In the genomic region with DNA sequence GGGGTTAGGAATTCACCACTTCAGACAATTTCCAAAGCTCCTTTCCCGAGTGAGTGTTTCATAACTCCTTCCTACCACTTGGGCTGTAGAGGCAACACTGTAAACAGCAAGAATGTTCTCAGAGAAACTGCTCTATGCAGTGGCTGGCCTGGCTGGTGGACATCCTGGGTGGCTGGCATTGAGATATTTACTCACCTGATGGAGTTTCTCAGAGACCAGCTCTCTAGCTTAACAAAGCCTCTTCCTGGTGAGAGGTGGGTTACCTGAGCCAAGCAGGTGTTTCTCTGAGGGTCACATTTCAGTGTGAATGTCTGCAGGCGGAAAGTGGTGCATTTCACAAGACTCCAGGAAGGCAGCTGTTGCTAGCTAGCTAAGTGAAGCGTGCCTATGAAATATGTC, we compare ENCODE assay signal across 8 mouse cellular contexts.
DNase-seq lines count a peak whose midpoint lies in the region; ATAC-seq and TF ChIP-seq lines count a peak whose summit lies in the region.

No protein-coding gene starts in this region.

- H3K9me3 ChIP-seq in kidney, embryonic 16.5 days (ENCODE audit: low read length), result no peaks in the 10 kb centered on the region
- H3K9me3 ChIP-seq in embryonic facial prominence, embryonic 12.5 days, result no peaks in the 10 kb centered on the region
- H3K9me3 ChIP-seq in intestine, embryonic 15.5 days, result no peaks in the 10 kb centered on the region
- H3K9me3 ChIP-seq in neural tube, embryonic 12.5 days, result no peaks in the 10 kb centered on the region

- 56% methylated on average over 3 of the region's 3 CpGs for WGBS in kidney, embryonic 16.5 days
- 65% methylated on average over 3 of the region's 3 CpGs for WGBS in kidney, adult 2 months
- WGBS in embryonic facial prominence, embryonic 12.5 days, result 52% methylated on average over 3 of the region's 3 CpGs
- WGBS in intestine, embryonic 15.5 days, result 60% methylated on average over 3 of the region's 3 CpGs
- WGBS in neural tube, embryonic 12.5 days, result 65% methylated on average over 3 of the region's 3 CpGs

- H3K27ac ChIP-seq in kidney, embryonic 16.5 days (ENCODE audit: low read length), result peak overlapping the region; percentile 52; the same call in 1 of the 2 replicates
- H3K27ac ChIP-seq in kidney, adult 2 months (ENCODE audit: insufficient read depth, low read depth, low read length), result no peak overlapping the region
- H3K27ac ChIP-seq in embryonic facial prominence, embryonic 12.5 days, result no peak overlapping the region
- no peak overlapping the region for H3K27ac ChIP-seq in intestine, embryonic 15.5 days
- H3K27ac ChIP-seq in neural tube, embryonic 12.5 days, result no peak overlapping the region

- H3K36me3 ChIP-seq in kidney, embryonic 16.5 days (ENCODE audit: insufficient read depth, low read length), result no peaks in the 10 kb centered on the region
- no peaks in the 10 kb centered on the region for H3K36me3 ChIP-seq in kidney, adult 2 months (ENCODE audit: control insufficient read depth, insufficient read depth, low read length)
- H3K36me3 ChIP-seq in embryonic facial prominence, embryonic 12.5 days, result no peaks in the 10 kb centered on the region
- no peaks in the 10 kb centered on the region for H3K36me3 ChIP-seq in intestine, embryonic 15.5 days
- no peaks in the 10 kb centered on the region for H3K36me3 ChIP-seq in neural tube, embryonic 12.5 days

- no peak for DNase-seq in kidney, adult 2 months
- no peak for DNase-seq in right cerebral cortex, postnatal 14 days
- no peak for DNase-seq in left cerebral cortex, postnatal 10 days (ENCODE audit: extremely low spot score in 1 of 2, low spot score in 2 of 2)

- H3K9ac ChIP-seq in kidney, embryonic 16.5 days (replicated peaks; ENCODE audit: low read length), result no peak overlapping the region
- H3K9ac ChIP-seq in embryonic facial prominence, embryonic 12.5 days, result no peak overlapping the region
- no peak overlapping the region for H3K9ac ChIP-seq in intestine, embryonic 15.5 days
- peak overlapping the region; percentile 65; the same call in 1 of the 2 replicates for H3K9ac ChIP-seq in neural tube, embryonic 12.5 days

- no peaks in the 10 kb centered on the region for H3K27me3 ChIP-seq in kidney, embryonic 16.5 days (ENCODE audit: insufficient read depth, low read length)
- no peaks in the 10 kb centered on the region for H3K27me3 ChIP-seq in kidney, adult 2 months (replicated peaks; ENCODE audit: control insufficient read depth, insufficient read depth, low read length)
- no peaks in the 10 kb centered on the region for H3K27me3 ChIP-seq in embryonic facial prominence, embryonic 12.5 days
- no peaks in the 10 kb centered on the region for H3K27me3 ChIP-seq in intestine, embryonic 15.5 days (replicated peaks)
- H3K27me3 ChIP-seq in neural tube, embryonic 12.5 days (replicated peaks), result no peaks in the 10 kb centered on the region

- no peak for ATAC-seq in kidney, embryonic 16.5 days (ENCODE audit: low FRiP score, low TSS enrichment)
- ATAC-seq in embryonic facial prominence, embryonic 12.5 days (ENCODE audit: insufficient number of reproducible peaks, insufficient read depth, low FRiP score, low TSS enrichment), result no peak
- ATAC-seq in intestine, embryonic 15.5 days, result no peak
- ATAC-seq in neural tube, embryonic 12.5 days (ENCODE audit: low FRiP score, low read depth), result no peak
- no peak for ATAC-seq in erythroid progenitor cell, adult 5-6 weeks (replicated peaks; ENCODE audit: low FRiP score, poor library complexity, severe bottlenecking)

- peaks cover 37% of the 10 kb centered on the region for H3K4me1 ChIP-seq in kidney, embryonic 16.5 days (ENCODE audit: insufficient read depth, low read length)
- no peaks in the 10 kb centered on the region; the same call in 1 of the 2 replicates for H3K4me1 ChIP-seq in kidney, adult 2 months (ENCODE audit: control insufficient read depth, insufficient read depth, low read length)
- peaks cover 31% of the 10 kb centered on the region for H3K4me1 ChIP-seq in embryonic facial prominence, embryonic 12.5 days
- peaks cover 23% of the 10 kb centered on the region for H3K4me1 ChIP-seq in intestine, embryonic 15.5 days (replicated peaks)
- H3K4me1 ChIP-seq in neural tube, embryonic 12.5 days, result peaks cover 44% of the 10 kb centered on the region

- TF ChIP-seq POLR2A in kidney, adult 2 months (IDR thresholded peaks at IDR 0.05; ENCODE audit: low read depth, low read length), result no peak

- H3K4me3 ChIP-seq in kidney, embryonic 16.5 days (ENCODE audit: low read length), result peak overlapping the region; percentile 5; the same call in 1 of the 2 replicates
- no peak overlapping the region for H3K4me3 ChIP-seq in kidney, adult 2 months (ENCODE audit: insufficient read depth, low read depth, low read length)
- no peak overlapping the region for H3K4me3 ChIP-seq in embryonic facial prominence, embryonic 12.5 days
- H3K4me3 ChIP-seq in intestine, embryonic 15.5 days (replicated peaks), result peak overlapping the region; percentile 0; the same call in 1 of the 2 replicates
- H3K4me3 ChIP-seq in neural tube, embryonic 12.5 days, result peak overlapping the region; percentile 43

- peak overlapping the region; percentile 20; the same call in 1 of the 2 replicates for H3K4me2 ChIP-seq in kidney, embryonic 16.5 days (replicated peaks; ENCODE audit: low read depth, low read length)
- peak overlapping the region; percentile 12; the same call in 1 of the 2 replicates for H3K4me2 ChIP-seq in embryonic facial prominence, embryonic 12.5 days (replicated peaks)
- H3K4me2 ChIP-seq in intestine, embryonic 15.5 days (replicated peaks), result peak overlapping the region; percentile 36
- peak overlapping the region; percentile 65 for H3K4me2 ChIP-seq in neural tube, embryonic 12.5 days (replicated peaks)

- no peak for TF ChIP-seq CTCF in kidney, adult 2 months (conservative IDR thresholded peaks at IDR 0.05; ENCODE audit: insufficient read depth, insufficient read length, low read depth, low read length)

- intact Hi-C loops in left cerebral cortex, postnatal 10 days (cut with DNase I), result no loop called here

Comparison
In these comparisons a context has a peak if more than half of its experiments do, and no peak if none do; other contexts are left out.
1. H3K4me3 ChIP-seq: peak in kidney, embryonic 16.5 days (single experiment), intestine, embryonic 15.5 days (single experiment) and neural tube, embryonic 12.5 days (single experiment); none in kidney, adult 2 months (single experiment) and embryonic facial prominence, embryonic 12.5 days (single experiment).
2. H3K4me2 ChIP-seq: peak in every context shown above with its lines; median percentile 65 in neural tube, embryonic 12.5 days; 36 in intestine, embryonic 15.5 days; 20 in kidney, embryonic 16.5 days; 12 in embryonic facial prominence, embryonic 12.5 days.